Mouse (Mus musculus) E14TG2a.4 (cell line): ENCODE results near the gene Oxsr1.
A peak's percentile ranks its signal among the peaks of the same experiment; 100 is the strongest.

ENCODE experiments used
- H3K27me3 ChIP-seq: 2 replicates; pipeline ENCODE4 v1.6.1; 2014; ENCODE audit warnings: low read length, control low read depth; ENCODE audit not compliant: insufficient read depth
- H3K36me3 ChIP-seq: 2 replicates; pipeline ENCODE4 v1.6.1; 2014; ENCODE audit warnings: low read length, control low read depth; ENCODE audit not compliant: insufficient read depth
- H3K4me1 ChIP-seq: replicated peaks from 2 replicates; pipeline ENCODE4 v1.6.1; 2014; ENCODE audit warnings: low read depth, low read length, control low read depth
- H3K4me3 ChIP-seq: replicated peaks from 2 replicates; pipeline ENCODE4 v1.5.1; 2014; ENCODE audit warnings: mild to moderate bottlenecking, low read length
- H3K9me3 ChIP-seq: 2 replicates; pipeline ENCODE4 v1.6.1; 2014; ENCODE audit warnings: low read length, control low read depth
- CTCF ChIP-seq: conservative IDR thresholded peaks from 2 replicates; pipeline ENCODE4 v1.5.1; 2014; ENCODE audit warnings: low read length
- NANOG ChIP-seq: IDR thresholded peaks from 2 replicates; pipeline ENCODE4 v1.6.1; 2014; ENCODE audit warnings: borderline replicate concordance, low read length, mixed read lengths
- POU5F1 ChIP-seq: IDR thresholded peaks from 2 replicates; pipeline ENCODE4 v1.6.1; 2014; ENCODE audit warnings: low read length, borderline replicate concordance

Oxsr1 gene

GRCm38 (mm10) chr9:119340909-119341816 is 18.9 kb upstream of the Oxsr1 start, which contains the start of gene Myd88:
Myd88 (minus strand) TSS chr9:119341411.
- peak within 1 kb of the TSS; percentile 88 for H3K4me3 ChIP-seq
- H3K36me3 ChIP-seq: peaks cover 52% of the 10 kb centered on the region
- TF ChIP-seq POU5F1: no peak
- TF ChIP-seq CTCF: no peak
- peak; percentile 48; the same call in 1 of the 2 replicates for TF ChIP-seq NANOG

DNA sequence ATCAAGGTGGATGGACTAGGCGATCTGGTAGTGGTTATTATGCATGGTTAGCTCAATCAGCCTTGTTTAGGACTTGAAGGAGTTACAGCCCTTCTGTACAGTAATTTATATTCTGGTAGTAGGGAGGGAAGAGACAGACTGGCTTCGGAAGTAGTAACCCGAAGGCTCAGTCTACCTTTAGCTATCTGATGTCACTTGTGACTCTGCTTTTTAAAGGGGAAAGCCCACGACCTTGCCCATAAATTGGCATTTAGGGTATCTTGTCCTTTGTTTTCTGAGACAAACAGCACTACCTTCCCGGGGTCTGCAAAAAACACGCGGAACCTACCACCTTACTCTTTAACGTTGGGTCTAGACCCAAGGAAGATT is 18.0 kb upstream of the Oxsr1 start:
- H3K9me3 ChIP-seq: no peaks in the 10 kb centered on the region
- peaks cover 22% of the 10 kb centered on the region for H3K27me3 ChIP-seq
- H3K4me1 ChIP-seq: peaks cover 29% of the 10 kb centered on the region
- peaks cover 42% of the 10 kb centered on the region for H3K36me3 ChIP-seq
- TF ChIP-seq CTCF (no peak), NANOG (no peak), POU5F1 (no peak)
- peak overlapping the region; percentile 88 for H3K4me3 ChIP-seq

More at GRCm38 (mm10) chr9:119340909-119341816, 18.9 kb upstream of the Oxsr1 start, which contains the start of gene Myd88:
- Histone ChIP-seq H3K4me1 (peaks cover 29% of the 10 kb centered on the region), H3K9me3 (no peaks in the 10 kb centered on the region), H3K27me3 (peaks cover 22% of the 10 kb centered on the region)

GRCm38 (mm10) chr9:119339558-119340211 is 17.5 kb upstream of the Oxsr1 start, which contains the start of gene Acaa1a:
Acaa1a (plus strand) TSS chr9:119339676.
- Histone ChIP-seq H3K4me1 (peaks cover 30% of the 10 kb centered on the region), H3K4me3 (peak within 1 kb of the TSS; percentile 88), H3K36me3 (peaks cover 37% of the 10 kb centered on the region), H3K27me3 (peaks cover 22% of the 10 kb centered on the region), H3K9me3 (no peaks in the 10 kb centered on the region)
- TF ChIP-seq POU5F1 (no peak), CTCF (no peak), NANOG (no peak)

DNA sequence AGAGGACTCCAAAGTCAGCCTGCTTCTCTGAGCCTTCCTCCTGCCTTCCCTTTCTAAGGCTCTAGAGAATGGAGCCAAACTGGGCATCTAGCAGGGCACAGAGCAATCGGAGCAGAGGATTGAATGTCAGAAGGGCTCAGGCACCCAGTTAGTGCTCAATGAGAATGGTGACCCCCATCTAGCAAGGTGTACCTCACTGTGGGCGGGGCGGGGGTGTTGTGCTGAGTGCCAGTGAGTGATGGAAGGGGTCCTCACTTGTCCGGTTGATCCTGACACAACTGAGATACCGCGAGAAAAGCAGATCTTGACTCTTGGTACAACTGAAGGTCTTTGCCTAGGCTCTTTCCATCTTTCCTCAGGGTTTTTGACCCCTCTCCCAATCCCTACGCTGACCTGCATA is 16.9 kb upstream of the Oxsr1 start:
- no peak for TF ChIP-seq CTCF
- TF ChIP-seq POU5F1: no peak
- TF ChIP-seq NANOG: no peak
- Histone ChIP-seq H3K4me3 (peak overlapping the region; percentile 88), H3K36me3 (peaks cover 31% of the 10 kb centered on the region), H3K27me3 (peaks cover 22% of the 10 kb centered on the region), H3K4me1 (peaks cover 36% of the 10 kb centered on the region), H3K9me3 (no peaks in the 10 kb centered on the region)

- H3K9me3 ChIP-seq: no peaks in the 10 kb centered on the region
- H3K27me3 ChIP-seq: peaks cover 22% of the 10 kb centered on the region
- H3K36me3 ChIP-seq: peaks cover 24% of the 10 kb centered on the region
- no peak overlapping the region for H3K4me3 ChIP-seq
- TF ChIP-seq POU5F1 (no peak), NANOG (no peak), CTCF (no peak)
- H3K4me1 ChIP-seq: peaks cover 40% of the 10 kb centered on the region
Observed at GRCm38 (mm10) chr9:119338350-119338749, 16.1 kb upstream of the Oxsr1 start.

GRCm38 (mm10) chr9:119337842-119338241 is 15.6 kb upstream of the Oxsr1 start:
- Histone ChIP-seq H3K36me3 (peaks cover 18% of the 10 kb centered on the region), H3K4me3 (no peak overlapping the region), H3K4me1 (peaks cover 40% of the 10 kb centered on the region), H3K27me3 (peaks cover 22% of the 10 kb centered on the region), H3K9me3 (no peaks in the 10 kb centered on the region)
- no peak for TF ChIP-seq CTCF
- TF ChIP-seq NANOG: no peak
- TF ChIP-seq POU5F1: no peak

DNA sequence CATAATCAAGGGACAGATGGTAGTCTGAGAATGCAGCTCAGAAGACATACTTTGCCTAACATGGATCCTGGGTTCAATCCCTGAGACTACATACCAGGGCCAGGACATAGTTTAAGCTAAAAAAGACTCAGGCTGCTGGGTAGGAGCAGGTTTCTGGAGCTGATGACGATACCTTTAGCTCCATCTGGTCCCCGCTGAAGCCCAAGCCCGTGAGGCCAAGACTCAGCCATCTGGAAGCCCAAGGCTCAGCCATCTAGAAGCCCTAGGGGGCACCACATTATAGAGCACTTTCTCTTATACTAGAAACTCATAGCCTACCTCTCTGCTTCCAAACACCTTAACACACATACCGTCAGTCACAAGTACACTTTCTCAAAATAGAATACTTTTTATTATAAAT is 13.3 kb upstream of the Oxsr1 start:
- Histone ChIP-seq H3K27me3 (peaks cover 26% of the 10 kb centered on the region), H3K4me3 (no peak overlapping the region), H3K9me3 (no peaks in the 10 kb centered on the region), H3K36me3 (peaks cover 12% of the 10 kb centered on the region; the same call in 1 of the 2 replicates), H3K4me1 (peaks cover 30% of the 10 kb centered on the region)
- no peak for TF ChIP-seq POU5F1
- no peak for TF ChIP-seq CTCF
- TF ChIP-seq NANOG: no peak

DNA sequence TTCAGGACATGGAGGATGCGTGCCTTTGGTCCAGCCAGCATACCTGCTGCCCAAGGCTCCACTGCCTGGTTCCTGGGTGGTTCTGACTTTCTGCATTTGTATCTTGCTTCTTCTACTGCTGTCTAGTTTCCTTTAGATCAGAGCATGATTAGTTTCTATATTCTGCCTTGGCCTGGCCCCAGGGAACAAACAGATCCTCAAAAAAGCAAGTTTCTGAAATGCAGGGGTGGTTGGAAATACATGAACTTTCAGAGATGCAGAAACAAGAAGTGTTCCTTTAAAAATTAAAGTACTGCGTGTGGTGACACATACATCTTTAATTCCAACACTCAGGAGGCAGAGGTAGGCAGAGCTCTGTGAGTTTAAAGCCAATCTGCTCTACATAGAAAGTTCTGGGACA is 12.6 kb upstream of the Oxsr1 start:
- Histone ChIP-seq H3K4me3 (no peak overlapping the region), H3K27me3 (peaks cover 28% of the 10 kb centered on the region), H3K4me1 (peaks cover 22% of the 10 kb centered on the region), H3K9me3 (no peaks in the 10 kb centered on the region), H3K36me3 (peaks cover 12% of the 10 kb centered on the region; the same call in 1 of the 2 replicates)
- TF ChIP-seq CTCF (no peak), NANOG (no peak), POU5F1 (no peak)
